Mouse (Mus musculus): ENCODE measurements around the gene Pno1. TPM values are rescaled to one million over a fixed set of nuclear protein-coding genes. Genes with fewer than 3 reads are reported as not detected.
A peak's percentile ranks its signal among the peaks of the same experiment; 100 is the strongest.

The Pno1 gene
- polyA plus RNA-seq, 1 experiment from 2014 or later, result 73.9 TPM

DNA sequence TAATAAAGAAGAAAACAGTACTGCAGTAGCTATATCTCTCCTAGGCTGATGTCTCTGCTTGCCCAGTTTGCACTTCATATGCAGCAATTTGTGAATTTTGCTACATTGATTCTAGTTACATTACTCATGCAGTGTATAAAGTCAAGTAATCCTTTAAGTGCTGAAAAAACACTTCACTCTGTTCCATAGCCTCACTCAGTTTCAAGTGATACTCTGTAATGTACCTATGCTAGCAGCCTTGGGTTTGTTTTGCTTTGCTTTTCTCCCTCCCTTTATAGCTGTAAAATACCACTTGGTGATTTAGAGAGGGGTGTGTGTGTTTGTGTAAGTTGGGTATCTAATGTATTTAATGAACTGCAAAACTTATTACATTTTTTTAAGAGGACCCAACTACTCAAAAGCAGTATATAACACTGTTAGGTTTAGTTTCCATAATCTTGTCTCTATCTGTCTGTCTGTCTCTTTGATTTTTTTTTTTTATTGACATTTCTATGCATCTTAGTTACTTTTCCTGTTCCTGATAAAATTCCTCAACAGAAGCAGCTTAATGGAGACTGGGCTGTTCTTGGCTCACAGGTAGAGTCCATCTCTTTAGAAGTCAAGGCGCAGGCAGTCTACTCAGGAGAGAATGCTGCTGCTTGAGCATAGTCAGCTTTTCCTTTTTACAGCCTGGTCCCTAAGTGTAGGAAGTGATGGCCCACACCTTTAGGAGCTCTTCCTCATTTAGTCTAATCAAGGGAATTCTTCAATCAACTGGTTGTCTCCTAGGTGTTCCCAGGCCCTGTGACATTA is 40.2 kb downstream of the Pno1 start:
- H3K36me3 ChIP-seq (ENCODE audit: control insufficient read depth, insufficient read depth, low read length), result no peaks in the 10 kb centered on the region
- 87% methylated on average over 1 of the region's 1 CpGs for WGBS (ENCODE audit: insufficient replicate concordance)
- H3K27me3 ChIP-seq (ENCODE audit: control insufficient read depth, insufficient read depth, low read length), result no peaks in the 10 kb centered on the region
- no peak overlapping the region for H3K27ac ChIP-seq (ENCODE audit: low read depth, low read length)
- H3K4me2 ChIP-seq, result no peak overlapping the region
- H3K9me3 ChIP-seq (replicated peaks; ENCODE audit: control insufficient read depth, low read length), result no peaks in the 10 kb centered on the region
- ATAC-seq (replicated peaks; ENCODE audit: insufficient number of reproducible peaks, low FRiP score, low TSS enrichment), result no peak
- peaks cover 7% of the 10 kb centered on the region; the same call in 1 of the 2 replicates for H3K4me1 ChIP-seq (ENCODE audit: control insufficient read depth, insufficient read depth, low read length)
- no peak overlapping the region for H3K9ac ChIP-seq (ENCODE audit: low read depth, low read length)
- H3K4me3 ChIP-seq (ENCODE audit: low read depth, low read length), result no peak overlapping the region

DNA sequence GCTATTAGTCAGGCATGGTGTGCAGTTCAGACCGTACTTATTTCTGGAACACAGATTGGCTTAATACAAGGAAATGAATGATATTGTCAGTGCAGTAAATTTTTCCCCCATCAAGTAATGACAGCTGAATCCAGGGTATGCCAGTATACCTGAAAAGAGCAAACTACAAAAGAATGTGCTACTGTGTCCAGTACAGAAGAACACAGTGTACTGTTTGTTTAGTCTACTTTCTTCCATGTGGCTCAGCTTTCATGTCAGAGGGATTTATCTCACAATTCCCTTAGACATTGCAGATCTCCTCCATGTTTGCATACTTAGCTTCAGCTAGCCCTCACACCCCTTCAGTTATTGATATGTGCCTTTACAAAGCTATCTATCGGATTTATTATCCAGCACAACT is 42.1 kb downstream of the Pno1 start:
- peaks cover 7% of the 10 kb centered on the region; the same call in 1 of the 2 replicates for H3K4me1 ChIP-seq (ENCODE audit: control insufficient read depth, insufficient read depth, low read length)
- no peak for ATAC-seq (replicated peaks; ENCODE audit: insufficient number of reproducible peaks, low FRiP score, low TSS enrichment)
- 83% methylated on average over 2 of the region's 2 CpGs for WGBS (ENCODE audit: insufficient replicate concordance)

DNA sequence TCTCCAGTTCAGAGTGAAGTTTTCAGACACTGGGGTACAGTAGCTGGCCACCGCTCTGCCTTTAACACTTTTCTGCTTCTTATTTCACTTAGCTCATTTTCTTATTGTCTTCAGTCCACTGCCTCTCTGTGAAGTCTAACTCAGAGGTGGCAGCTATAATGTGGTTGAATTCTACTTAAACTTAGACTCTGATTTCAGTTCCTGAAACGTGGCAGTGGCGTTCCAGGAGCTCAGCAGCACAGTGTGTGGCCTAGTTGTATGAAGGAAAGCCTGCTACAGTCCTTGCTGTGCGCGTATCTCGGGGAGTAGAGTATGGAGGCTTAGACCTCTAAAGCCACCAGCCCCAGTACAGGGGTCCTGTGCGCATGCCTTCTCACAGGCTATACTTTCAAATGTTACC is 44.7 kb downstream of the Pno1 start:
- no peak overlapping the region for H3K4me2 ChIP-seq
- no peak overlapping the region for H3K27ac ChIP-seq (ENCODE audit: low read depth, low read length)
- no peak overlapping the region for H3K9ac ChIP-seq (ENCODE audit: low read depth, low read length)
- peaks cover 12% of the 10 kb centered on the region; the same call in 1 of the 2 replicates for H3K4me1 ChIP-seq (ENCODE audit: control insufficient read depth, insufficient read depth, low read length)
- no peak for ATAC-seq (replicated peaks; ENCODE audit: insufficient number of reproducible peaks, low FRiP score, low TSS enrichment)
- WGBS (ENCODE audit: insufficient replicate concordance), result 92% methylated on average over 7 of the region's 7 CpGs
- H3K36me3 ChIP-seq (ENCODE audit: control insufficient read depth, insufficient read depth, low read length), result no peaks in the 10 kb centered on the region
- no peaks in the 10 kb centered on the region for H3K27me3 ChIP-seq (ENCODE audit: control insufficient read depth, insufficient read depth, low read length)
- no peak overlapping the region for H3K4me3 ChIP-seq (ENCODE audit: low read depth, low read length)
- H3K9me3 ChIP-seq (replicated peaks; ENCODE audit: control insufficient read depth, low read length), result no peaks in the 10 kb centered on the region

More for the DNA sequence above, 42.1 kb downstream of the Pno1 start:
- H3K36me3 ChIP-seq (ENCODE audit: control insufficient read depth, insufficient read depth, low read length), result no peaks in the 10 kb centered on the region
- no peak overlapping the region for H3K9ac ChIP-seq (ENCODE audit: low read depth, low read length)
- H3K4me2 ChIP-seq, result no peak overlapping the region
- H3K4me3 ChIP-seq (ENCODE audit: low read depth, low read length), result no peak overlapping the region
- no peak overlapping the region for H3K27ac ChIP-seq (ENCODE audit: low read depth, low read length)
- H3K9me3 ChIP-seq (replicated peaks; ENCODE audit: control insufficient read depth, low read length), result no peaks in the 10 kb centered on the region
- H3K27me3 ChIP-seq (ENCODE audit: control insufficient read depth, insufficient read depth, low read length), result no peaks in the 10 kb centered on the region

DNA sequence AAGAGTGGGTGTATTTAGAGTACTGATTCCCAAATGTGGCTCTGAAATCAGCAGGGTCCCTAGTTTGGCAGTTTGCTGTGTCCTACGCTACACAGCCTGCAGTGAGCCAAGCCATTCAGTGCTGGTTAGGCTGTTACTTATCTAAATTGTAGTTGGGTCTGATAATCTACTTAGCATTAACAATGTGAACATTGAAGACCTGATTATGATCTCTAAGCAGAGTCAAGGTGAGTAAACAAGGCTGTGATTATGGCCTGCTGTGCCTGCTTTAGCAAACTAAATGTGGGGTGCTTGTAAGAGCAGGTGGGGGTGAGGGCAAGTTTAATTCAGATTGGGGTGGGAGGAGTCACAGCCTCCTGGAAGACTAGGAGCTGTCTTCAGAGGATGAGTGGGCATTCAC is 47.4 kb downstream of the Pno1 start:
- Histone ChIP-seq H3K27ac (ENCODE audit: low read depth, low read length) (no peak overlapping the region), H3K27me3 (ENCODE audit: control insufficient read depth, insufficient read depth, low read length) (no peaks in the 10 kb centered on the region), H3K4me2 (no peak overlapping the region), H3K36me3 (ENCODE audit: control insufficient read depth, insufficient read depth, low read length) (no peaks in the 10 kb centered on the region), H3K9me3 (replicated peaks; ENCODE audit: control insufficient read depth, low read length) (no peaks in the 10 kb centered on the region), H3K9ac (ENCODE audit: low read depth, low read length) (no peak overlapping the region), H3K4me1 (ENCODE audit: control insufficient read depth, insufficient read depth, low read length) (peaks cover 17% of the 10 kb centered on the region), H3K4me3 (ENCODE audit: low read depth, low read length) (no peak overlapping the region)
- no peak for ATAC-seq (replicated peaks; ENCODE audit: insufficient number of reproducible peaks, low FRiP score, low TSS enrichment)
- WGBS (ENCODE audit: insufficient replicate concordance), result 74% methylated on average over 1 of the region's 1 CpGs

DNA sequence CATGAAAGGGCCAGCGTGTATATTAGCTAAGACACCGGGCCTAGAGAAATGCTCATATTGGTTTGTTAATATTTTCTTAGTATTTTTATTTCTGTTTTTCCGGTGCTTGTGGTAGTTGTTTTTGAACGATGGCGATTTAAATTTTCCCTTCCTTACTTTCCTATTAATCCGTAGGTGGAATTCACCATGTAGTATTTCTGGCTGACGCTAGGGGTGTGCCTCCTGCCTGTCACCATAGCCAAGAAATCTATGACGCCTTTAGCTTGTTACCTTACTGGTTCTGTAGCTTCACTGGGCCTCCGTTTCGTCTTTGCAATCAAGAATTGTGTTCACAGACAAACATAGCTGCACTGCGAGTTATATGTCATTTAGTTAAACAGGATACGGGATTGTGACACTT is 51.1 kb downstream of the Pno1 start:
- H3K4me1 ChIP-seq (ENCODE audit: control insufficient read depth, insufficient read depth, low read length), result peaks cover 17% of the 10 kb centered on the region
- H3K36me3 ChIP-seq (ENCODE audit: control insufficient read depth, insufficient read depth, low read length), result no peaks in the 10 kb centered on the region
- no peak for ATAC-seq (replicated peaks; ENCODE audit: insufficient number of reproducible peaks, low FRiP score, low TSS enrichment)
- peak overlapping the region; percentile 99 for H3K4me3 ChIP-seq (ENCODE audit: low read depth, low read length)
- no peaks in the 10 kb centered on the region for H3K27me3 ChIP-seq (ENCODE audit: control insufficient read depth, insufficient read depth, low read length)
- peak overlapping the region; percentile 96 for H3K27ac ChIP-seq (ENCODE audit: low read depth, low read length)
- peak overlapping the region; percentile 98 for H3K9ac ChIP-seq (ENCODE audit: low read depth, low read length)
- WGBS (ENCODE audit: insufficient replicate concordance), result 3% methylated on average over 12 of the region's 12 CpGs
- H3K4me2 ChIP-seq, result peak overlapping the region; percentile 86
- no peaks in the 10 kb centered on the region for H3K9me3 ChIP-seq (replicated peaks; ENCODE audit: control insufficient read depth, low read length)

DNA sequence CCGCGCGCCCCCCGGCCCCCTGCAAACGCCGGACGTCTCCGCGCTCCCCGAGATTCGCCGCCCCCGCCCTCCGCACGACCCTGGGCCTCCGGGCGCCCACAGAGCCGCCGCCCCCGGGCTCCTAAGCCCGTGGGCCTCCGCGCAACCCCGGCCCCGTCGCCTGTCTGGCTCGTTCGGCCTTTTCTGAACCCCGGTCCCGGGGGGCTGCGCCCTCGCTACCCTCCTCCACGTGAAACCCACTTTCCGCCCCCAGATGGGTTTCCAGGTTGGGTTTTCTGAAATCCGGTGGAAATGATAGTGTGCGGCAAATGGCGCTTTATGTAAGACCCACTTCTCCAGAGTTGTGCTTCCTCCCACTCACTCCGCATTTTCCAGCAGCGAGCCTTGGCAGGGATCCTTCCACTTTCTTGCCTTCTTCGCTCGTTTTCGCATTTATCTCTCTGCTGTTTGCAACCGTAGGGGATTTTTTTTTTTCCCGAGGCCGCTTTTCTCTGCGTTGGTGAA is 51.6 kb downstream of the Pno1 start:
- no peaks in the 10 kb centered on the region for H3K27me3 ChIP-seq (ENCODE audit: control insufficient read depth, insufficient read depth, low read length)
- peak overlapping the region; percentile 86 for H3K4me2 ChIP-seq
- peak overlapping the region; percentile 99 for H3K4me3 ChIP-seq (ENCODE audit: low read depth, low read length)
- H3K27ac ChIP-seq (ENCODE audit: low read depth, low read length), result peak overlapping the region; percentile 96
- peak overlapping the region; percentile 98 for H3K9ac ChIP-seq (ENCODE audit: low read depth, low read length)
- WGBS (ENCODE audit: insufficient replicate concordance), result under 1% methylated on average over 34 of the region's 46 CpGs
- H3K36me3 ChIP-seq (ENCODE audit: control insufficient read depth, insufficient read depth, low read length), result no peaks in the 10 kb centered on the region
- H3K9me3 ChIP-seq (replicated peaks; ENCODE audit: control insufficient read depth, low read length), result no peaks in the 10 kb centered on the region
- ATAC-seq (replicated peaks; ENCODE audit: insufficient number of reproducible peaks, low FRiP score, low TSS enrichment), result peak; percentile 47
- peaks cover 17% of the 10 kb centered on the region for H3K4me1 ChIP-seq (ENCODE audit: control insufficient read depth, insufficient read depth, low read length)

DNA sequence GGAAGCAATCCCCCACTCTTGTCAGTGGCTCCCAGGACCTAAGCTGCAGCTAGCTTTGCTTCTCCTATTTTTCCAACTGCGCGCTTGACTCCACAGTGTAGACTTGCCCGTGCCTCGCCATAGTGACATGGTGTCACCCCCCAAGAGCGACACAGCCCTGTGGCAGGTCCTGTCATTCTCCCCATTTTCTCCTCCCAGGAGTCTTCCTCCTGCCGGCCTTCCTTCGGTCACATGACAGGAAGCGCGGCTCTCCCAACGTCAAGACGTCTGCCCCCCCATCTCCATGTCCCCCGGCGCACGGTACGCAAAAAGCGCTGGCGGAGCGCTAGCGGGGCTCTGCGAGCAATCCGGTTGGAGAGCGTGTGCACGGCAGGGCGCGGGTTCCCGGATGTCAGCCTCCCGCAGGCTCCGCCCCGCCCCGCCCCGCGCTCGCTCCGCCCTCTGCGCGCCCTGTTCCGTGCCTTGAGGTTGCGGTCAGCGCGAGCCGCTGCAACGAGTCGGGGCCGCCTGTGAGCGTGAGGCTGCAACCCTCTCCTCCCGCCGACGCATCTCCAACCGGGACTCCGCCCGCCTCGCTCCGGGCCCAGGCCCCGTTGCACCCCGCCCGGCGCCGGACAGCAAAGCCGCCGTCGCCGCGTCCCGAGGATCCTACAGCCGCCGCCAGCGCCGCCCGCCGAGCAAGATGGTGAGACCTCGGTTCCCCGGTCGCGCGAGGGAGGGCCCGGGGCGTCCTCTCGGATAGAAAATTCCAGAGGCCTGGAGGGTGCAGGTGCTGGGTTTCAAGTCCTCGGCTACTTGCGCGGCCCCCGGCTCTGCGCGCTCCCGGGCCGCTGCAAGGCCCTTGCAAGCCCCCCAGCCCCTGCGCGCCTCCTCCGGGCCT is 52.3 kb downstream of the Pno1 start, which contains the start of gene Ppp3r1:
TSS of gene Ppp3r1 (plus strand) at position 406 of the 880 bp plus-strand sequence.
- Histone ChIP-seq H3K4me1 (ENCODE audit: control insufficient read depth, insufficient read depth, low read length) (peaks cover 17% of the 10 kb centered on the region), H3K36me3 (ENCODE audit: control insufficient read depth, insufficient read depth, low read length) (no peaks in the 10 kb centered on the region), H3K4me3 (ENCODE audit: low read depth, low read length) (peak within 1 kb of the TSS; percentile 99), H3K9ac (ENCODE audit: low read depth, low read length) (peak within 1 kb of the TSS; percentile 98), H3K4me2 (peak within 1 kb of the TSS; percentile 86), H3K27ac (ENCODE audit: low read depth, low read length) (peak within 1 kb of the TSS; percentile 96), H3K27me3 (ENCODE audit: control insufficient read depth, insufficient read depth, low read length) (no peaks in the 10 kb centered on the region), H3K9me3 (replicated peaks; ENCODE audit: control insufficient read depth, low read length) (no peaks in the 10 kb centered on the region)
- ATAC-seq (replicated peaks; ENCODE audit: insufficient number of reproducible peaks, low FRiP score, low TSS enrichment), result peak; percentile 99
- under 1% methylated on average over 80 of the region's 89 CpGs for WGBS (ENCODE audit: insufficient replicate concordance)

Data from heart, embryonic 11.5 days (tissue).